Mouse (Mus musculus) midbrain, embryonic 12.5 days (tissue): ENCODE measurements around the gene Ceacam15. TPM values are rescaled to one million over a fixed set of nuclear protein-coding genes. Genes with fewer than 3 reads are reported as not detected.
"Not testable (repeated sequence)": the region's sequence is repeated elsewhere in the genome, so short reads cannot be mapped to it uniquely, and the experiment has no call there.

ENCODE experiments used
- ATAC-seq: fragments of 200-750 bp; cut with Nextera tagmentation; 2 replicates; pipeline ENCODE4 v1.8.0; 2017; ENCODE audit warnings: low read depth, moderate TSS enrichment, moderate library complexity; ENCODE audit not compliant: low FRiP score
- H3K27ac ChIP-seq: fragments of 300-500 bp; sonication (generic); replicated peaks from 2 replicates; pipeline ENCODE4 v1.5.1; 2016; ENCODE audit warnings: mild to moderate bottlenecking
- H3K27me3 ChIP-seq: fragments of 300-500 bp; sonication (generic); 2 replicates; pipeline ENCODE4 v1.6.1; 2016; ENCODE audit warnings: mild to moderate bottlenecking
- H3K36me3 ChIP-seq: fragments of 300-500 bp; sonication (generic); 2 replicates; pipeline ENCODE4 v1.6.1; 2016
- H3K4me1 ChIP-seq: fragments of 300-500 bp; sonication (generic); 2 replicates; pipeline ENCODE4 v1.6.1; 2016
- H3K4me2 ChIP-seq: fragments of 300-500 bp; sonication (generic); replicated peaks from 2 replicates; pipeline ENCODE4 v1.6.1; 2016; ENCODE audit warnings: mild to moderate bottlenecking, moderate library complexity
- H3K4me3 ChIP-seq: fragments of 300-500 bp; sonication (generic); 2 replicates; pipeline ENCODE4 v1.5.1; 2016; ENCODE audit warnings: mild to moderate bottlenecking
- H3K9ac ChIP-seq: fragments of 300-500 bp; sonication (generic); replicated peaks from 2 replicates; pipeline ENCODE4 v1.6.1; 2016; ENCODE audit warnings: mild to moderate bottlenecking, moderate library complexity
- H3K9me3 ChIP-seq: fragments of 300-500 bp; sonication (generic); 2 replicates; pipeline ENCODE4 v1.6.1; 2016; ENCODE audit warnings: mild to moderate bottlenecking
- WGBS: fragments of 180-500 bp; shearing (Covaris S2); methylation state at CpG from one replicate; pipeline ENCODE4 v1.1.7; 2016; 5-methylcytosine and 5-hydroxymethylcytosine counted together
- polyA plus RNA-seq: library from polyadenylated mRNA; unstranded; fragments of >200 nt; fragmentation: Nextera tagmentation; extraction: Ambion mirVana; gene quantifications from 2 replicates; pipeline ENCODE4 v1.2.1, GENCODE M21; 2016

Ceacam15 gene
- polyA plus RNA-seq = not detected in 2 replicates

DNA sequence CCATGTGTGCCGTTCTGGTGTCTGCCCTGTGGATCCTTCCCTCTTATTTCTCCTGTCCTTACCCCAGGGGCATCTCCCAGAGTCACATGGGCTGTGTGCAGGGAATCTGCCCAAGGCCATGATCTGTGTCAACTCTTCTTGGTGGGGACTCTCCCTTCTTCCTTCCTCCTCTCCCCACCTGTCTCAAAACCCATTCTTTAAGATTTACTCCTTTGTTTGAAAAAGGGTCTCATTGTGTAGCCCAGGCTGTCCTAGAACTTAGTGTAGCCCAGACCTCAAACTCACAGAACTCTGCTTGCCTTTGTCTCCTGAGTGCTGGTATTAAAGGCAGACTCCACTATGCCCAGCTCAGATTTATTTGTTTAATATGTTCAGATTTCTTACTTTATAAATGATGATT, at the start of gene Ceacam15:
TSS of gene Ceacam15 (minus strand) at position 101 of the 400 bp plus-strand sequence.
- no peak within 1 kb of the TSS for H3K4me2 ChIP-seq
- H3K27ac ChIP-seq = no peak within 1 kb of the TSS
- H3K27me3 ChIP-seq = no peaks in the 10 kb centered on the region
- no peaks in the 10 kb centered on the region for H3K9me3 ChIP-seq
- no peaks in the 10 kb centered on the region for H3K36me3 ChIP-seq
- 67% methylated on average over 1 of the region's 1 CpGs for WGBS
- no peaks in the 10 kb centered on the region for H3K4me1 ChIP-seq
- H3K4me3 ChIP-seq = no peak within 1 kb of the TSS
- H3K9ac ChIP-seq = no peak within 1 kb of the TSS
- no peak for ATAC-seq

DNA sequence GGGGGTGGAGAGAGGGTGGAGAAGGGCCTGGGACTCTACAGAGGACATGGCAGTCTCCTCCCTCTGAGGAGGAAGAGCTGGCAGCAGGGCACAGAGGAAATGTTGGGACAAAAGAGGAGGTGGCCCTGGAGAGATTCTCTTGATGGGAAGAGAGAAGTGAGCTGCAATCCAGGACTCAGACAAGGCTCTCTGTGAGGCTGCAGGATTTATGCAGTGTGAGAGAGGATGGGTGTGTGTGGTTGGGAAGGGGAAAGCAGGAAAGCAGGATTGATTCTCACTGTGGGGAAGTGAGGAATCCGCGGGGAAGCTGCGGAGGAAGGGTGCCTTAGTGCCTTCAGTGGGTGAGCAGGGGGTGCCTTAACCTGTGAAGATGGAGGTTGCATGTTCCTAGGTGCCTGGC, 47.0 kb upstream of the Ceacam15 start:
- H3K4me3 ChIP-seq, H3K9me3 ChIP-seq, H3K27ac ChIP-seq, H3K27me3 ChIP-seq, ATAC-seq, H3K4me1 ChIP-seq, H3K9ac ChIP-seq, H3K36me3 ChIP-seq, H3K4me2 ChIP-seq: not testable (repeated sequence)
- 58% methylated on average over 3 of the region's 3 CpGs for WGBS

DNA sequence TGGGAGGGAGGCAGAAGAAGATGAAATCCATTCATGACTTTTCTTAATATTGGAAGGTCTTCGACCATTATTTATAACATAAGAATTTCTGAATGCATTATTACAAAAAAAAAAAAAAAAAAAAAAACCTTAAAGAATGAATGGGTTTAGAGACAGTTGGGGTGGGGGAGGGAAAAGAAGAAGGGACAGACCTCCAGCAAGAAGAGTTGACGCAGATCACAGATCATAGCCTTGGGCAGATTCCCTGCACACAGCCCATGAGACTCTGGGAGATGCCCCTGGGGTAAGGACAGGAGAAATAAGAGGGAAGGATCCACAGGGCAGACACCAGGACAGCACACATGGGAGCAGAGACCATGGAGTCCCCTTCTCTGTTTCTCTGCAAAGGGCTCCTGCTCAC, 46.1 kb upstream of the Ceacam15 start, which contains the start of gene Ceacam9:
TSS of gene Ceacam9 (plus strand) at position 301 of the 400 bp plus-strand sequence.
- WGBS = 89% methylated on average over 2 of the region's 2 CpGs

DNA sequence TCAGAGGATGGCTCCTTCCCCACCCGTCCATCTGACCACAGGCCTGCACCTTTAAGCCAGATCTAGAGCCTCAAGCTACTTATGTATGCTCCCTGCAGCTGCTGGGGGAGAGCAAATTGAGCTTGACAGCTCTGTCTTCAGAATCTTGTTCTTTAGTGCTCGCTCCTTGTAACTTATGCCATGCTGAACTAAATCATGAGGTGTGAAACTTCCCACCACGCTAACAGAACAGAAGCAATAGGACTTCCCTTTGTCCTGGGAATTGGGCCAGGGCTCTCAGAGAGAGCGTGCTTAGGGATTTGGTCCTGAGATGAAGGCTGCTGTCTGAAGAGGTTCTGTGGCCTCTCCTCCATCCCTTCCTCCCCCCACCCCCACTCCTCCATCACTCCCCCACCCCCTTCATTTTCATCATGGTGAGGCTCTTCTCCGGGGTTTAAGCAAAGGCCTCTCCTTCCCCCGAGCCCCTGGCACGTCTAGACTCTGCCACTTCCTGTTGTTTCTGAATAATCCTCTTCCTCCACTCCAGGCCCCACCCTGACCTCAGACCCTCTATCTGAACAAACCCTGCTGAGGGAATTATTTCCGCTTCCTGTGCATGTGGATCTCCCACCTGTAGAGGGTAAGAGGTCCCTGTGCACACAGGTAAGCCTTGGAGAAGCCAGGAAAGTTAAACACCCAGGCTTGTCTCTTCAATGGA, 41.1 kb upstream of the Ceacam15 start:
- H3K27ac ChIP-seq, H3K27me3 ChIP-seq, H3K4me1 ChIP-seq, H3K4me2 ChIP-seq, ATAC-seq, H3K9ac ChIP-seq, H3K9me3 ChIP-seq, H3K4me3 ChIP-seq, H3K36me3 ChIP-seq: not testable (repeated sequence)
- WGBS = 51% methylated on average over 8 of the region's 8 CpGs

More for the DNA sequence above, 46.1 kb upstream of the Ceacam15 start, which contains the start of gene Ceacam9:
- no peak for ATAC-seq
- Histone ChIP-seq H3K36me3 (no peaks in the 10 kb centered on the region), H3K4me1 (no peaks in the 10 kb centered on the region), H3K9ac (no peak within 1 kb of the TSS), H3K27me3 (no peaks in the 10 kb centered on the region), H3K9me3 (no peaks in the 10 kb centered on the region), H3K4me2 (no peak within 1 kb of the TSS), H3K4me3 (no peak within 1 kb of the TSS), H3K27ac (no peak within 1 kb of the TSS)

DNA sequence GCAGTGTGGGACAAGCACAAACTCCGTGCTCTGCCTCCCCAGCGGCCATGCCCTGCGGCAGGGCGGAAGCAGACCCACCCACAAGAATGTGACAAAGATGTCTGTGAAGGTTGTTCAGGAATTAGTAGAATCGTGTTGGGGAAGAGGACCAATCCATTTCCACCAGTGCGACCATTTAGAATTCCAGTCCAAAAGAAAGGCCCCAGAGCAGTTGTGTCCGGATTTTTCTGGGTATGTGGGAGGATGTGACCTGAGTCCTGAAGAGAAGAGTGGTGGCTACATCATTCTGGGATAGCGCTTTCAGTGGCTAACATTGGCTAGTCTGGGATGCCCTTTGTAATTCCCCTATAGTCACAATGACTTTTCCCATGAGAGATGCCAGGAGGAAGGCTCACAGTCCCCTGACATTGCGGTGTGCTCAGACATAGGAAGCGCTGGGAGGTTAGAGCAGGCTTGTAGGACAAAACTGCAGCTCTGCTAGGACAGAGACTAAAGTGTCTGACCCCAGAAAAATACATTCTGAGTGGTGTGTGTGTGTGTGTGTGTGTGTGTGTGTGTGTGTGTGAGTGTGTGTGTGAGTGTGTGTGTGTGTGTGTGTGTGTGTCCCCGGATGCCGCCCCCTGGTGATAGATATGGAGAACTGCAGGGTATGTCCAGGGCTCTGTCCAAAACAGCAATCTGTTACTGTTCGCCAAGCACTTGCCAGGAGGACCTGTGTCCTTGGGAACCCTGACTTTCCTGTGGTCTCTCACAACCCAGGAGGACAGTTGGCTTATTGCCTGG, 37.3 kb upstream of the Ceacam15 start:
- Histone ChIP-seq H3K36me3 (no peaks in the 10 kb centered on the region), H3K4me1 (no peaks in the 10 kb centered on the region), H3K27me3 (0 out of 2 replicates have a peak, but pooled peaks cover under 1% of the 10 kb centered on the region), H3K27ac (no peak overlapping the region), H3K9me3 (no peaks in the 10 kb centered on the region), H3K4me2 (no peak overlapping the region), H3K9ac (no peak overlapping the region), H3K4me3 (no peak overlapping the region)
- no peak for ATAC-seq
- WGBS = 73% methylated on average over 13 of the region's 13 CpGs

DNA sequence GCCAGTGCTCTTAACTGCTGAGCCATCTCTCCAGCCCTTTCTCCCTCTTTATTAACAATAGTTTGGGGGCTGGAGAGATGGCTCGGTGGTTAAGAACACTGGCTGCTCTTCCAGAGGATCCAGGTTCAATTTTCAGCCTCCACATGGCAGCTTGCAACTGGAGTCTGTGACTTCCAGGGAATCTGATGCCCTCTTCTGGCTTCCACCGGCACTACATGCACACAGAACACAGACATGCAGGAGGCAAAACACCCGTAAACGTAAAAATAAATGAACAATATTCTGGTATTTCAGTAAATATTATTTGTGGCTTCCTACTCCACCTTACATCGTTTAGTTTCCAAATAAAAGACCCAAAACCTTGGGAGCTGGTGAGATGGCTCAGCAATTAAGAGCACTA, 35.1 kb upstream of the Ceacam15 start:
- Histone ChIP-seq H3K27ac (no peak overlapping the region), H3K36me3 (no peaks in the 10 kb centered on the region), H3K4me2 (no peak overlapping the region), H3K27me3 (peaks cover 8% of the 10 kb centered on the region; the same call in 1 of the 2 replicates), H3K9me3 (no peaks in the 10 kb centered on the region), H3K9ac (no peak overlapping the region), H3K4me1 (no peaks in the 10 kb centered on the region), H3K4me3 (no peak overlapping the region)
- ATAC-seq = no peak
- 80% methylated on average over 5 of the region's 5 CpGs for WGBS

DNA sequence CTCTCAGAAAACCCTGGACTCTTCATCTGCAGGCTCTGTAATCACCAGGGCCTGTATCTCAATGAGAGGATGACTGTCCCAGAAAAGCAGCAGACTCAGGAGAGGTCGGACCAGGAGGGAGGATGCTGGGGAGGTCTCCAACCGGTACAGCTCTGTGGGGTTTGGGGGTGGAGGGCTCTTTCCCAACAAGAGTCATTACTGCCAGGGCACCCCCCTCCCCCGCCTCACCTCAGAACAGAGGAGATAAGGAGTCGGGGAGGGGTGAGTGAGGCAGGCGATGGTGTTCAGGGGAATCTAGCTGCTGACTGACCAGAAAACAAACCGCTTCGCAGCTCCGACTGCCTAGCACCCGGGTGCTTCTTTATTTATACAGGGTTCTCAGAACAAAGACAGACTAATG, 32.7 kb upstream of the Ceacam15 start:
- Histone ChIP-seq H3K4me3 (no peak overlapping the region), H3K4me2 (no peak overlapping the region), H3K9ac (no peak overlapping the region), H3K4me1 (no peaks in the 10 kb centered on the region), H3K36me3 (no peaks in the 10 kb centered on the region), H3K9me3 (no peaks in the 10 kb centered on the region), H3K27ac (no peak overlapping the region), H3K27me3 (peaks cover 8% of the 10 kb centered on the region; the same call in 1 of the 2 replicates)
- WGBS = 23% methylated on average over 9 of the region's 9 CpGs
- no peak for ATAC-seq

DNA sequence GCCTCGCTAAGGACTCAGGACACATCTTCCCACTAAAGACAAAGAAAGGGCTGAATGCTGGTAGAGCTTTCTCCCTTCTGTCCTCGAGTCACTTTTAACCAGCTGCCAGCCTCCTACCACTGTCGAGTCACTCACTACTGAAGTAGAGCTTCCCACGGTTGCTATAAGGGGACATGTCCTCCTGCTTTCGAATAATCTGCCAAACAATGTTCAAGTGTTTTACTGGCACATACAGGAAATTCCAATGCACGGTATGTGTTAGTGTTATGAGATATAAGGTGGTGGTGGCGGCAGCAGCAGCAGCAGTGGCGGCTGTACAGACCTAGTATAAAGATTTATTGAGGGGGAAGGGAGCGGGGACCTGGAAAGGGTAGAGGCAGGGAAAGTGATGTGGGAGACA, 30.9 kb upstream of the Ceacam15 start:
- Histone ChIP-seq H3K27me3 (peaks cover 8% of the 10 kb centered on the region; the same call in 1 of the 2 replicates), H3K4me2 (no peak overlapping the region), H3K4me3 (no peak overlapping the region), H3K4me1 (no peaks in the 10 kb centered on the region), H3K36me3 (no peaks in the 10 kb centered on the region), H3K9me3 (no peaks in the 10 kb centered on the region), H3K27ac (no peak overlapping the region), H3K9ac (no peak overlapping the region)
- no peak for ATAC-seq
- 64% methylated on average over 9 of the region's 9 CpGs for WGBS

DNA sequence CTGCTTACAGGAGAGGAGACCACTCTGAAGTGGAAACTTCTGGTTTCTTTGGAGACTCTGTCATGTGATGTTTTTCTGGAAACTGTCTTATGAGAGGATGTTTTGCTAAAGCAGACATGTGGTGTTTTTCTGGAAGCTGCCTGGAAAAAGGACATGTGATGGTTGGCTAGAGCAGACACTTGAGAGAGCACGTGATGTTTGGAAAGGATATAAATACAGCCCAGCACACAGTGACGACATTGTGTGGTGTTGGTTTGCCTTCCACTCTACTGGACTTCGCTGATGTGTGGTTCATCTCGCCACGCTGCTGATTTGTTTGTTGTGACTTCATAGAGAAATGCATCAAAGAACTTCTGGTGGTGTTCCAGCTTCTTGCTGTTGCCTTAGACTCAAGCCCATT, 25.1 kb upstream of the Ceacam15 start:
- Histone ChIP-seq H3K9ac (no peak overlapping the region), H3K36me3 (no peaks in the 10 kb centered on the region), H3K27me3 (no peaks in the 10 kb centered on the region), H3K4me3 (no peak overlapping the region), H3K4me1 (no peaks in the 10 kb centered on the region), H3K27ac (no peak overlapping the region), H3K4me2 (no peak overlapping the region), H3K9me3 (no peaks in the 10 kb centered on the region)
- no peak for ATAC-seq
- 88% methylated on average over 5 of the region's 5 CpGs for WGBS

DNA sequence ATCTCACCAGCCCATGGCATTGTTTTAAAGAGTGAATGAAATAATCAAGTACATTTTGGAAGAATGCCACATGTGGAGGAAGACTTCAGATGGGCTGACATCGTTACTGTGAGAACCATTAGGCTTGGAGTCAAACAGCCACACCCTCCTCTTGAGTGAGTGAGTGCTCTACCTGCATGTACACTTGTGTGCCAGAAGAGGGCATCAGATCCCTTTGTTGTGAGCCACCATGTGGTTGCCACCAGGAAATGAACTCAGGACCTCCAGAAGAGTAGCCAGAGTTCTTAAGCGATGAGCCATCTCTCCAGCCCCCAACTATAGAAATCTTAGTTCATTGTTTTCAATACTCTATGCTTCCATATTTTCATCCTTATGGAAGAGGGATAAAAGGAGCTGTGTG, 23.5 kb upstream of the Ceacam15 start:
- no peak overlapping the region for H3K4me2 ChIP-seq
- no peak overlapping the region for H3K27ac ChIP-seq
- no peaks in the 10 kb centered on the region for H3K9me3 ChIP-seq
- H3K4me3 ChIP-seq = no peak overlapping the region
- ATAC-seq = no peak
- no peaks in the 10 kb centered on the region for H3K4me1 ChIP-seq
- no peaks in the 10 kb centered on the region for H3K27me3 ChIP-seq
- H3K36me3 ChIP-seq = no peaks in the 10 kb centered on the region
- no peak overlapping the region for H3K9ac ChIP-seq
- 55% methylated on average over 2 of the region's 2 CpGs for WGBS

DNA sequence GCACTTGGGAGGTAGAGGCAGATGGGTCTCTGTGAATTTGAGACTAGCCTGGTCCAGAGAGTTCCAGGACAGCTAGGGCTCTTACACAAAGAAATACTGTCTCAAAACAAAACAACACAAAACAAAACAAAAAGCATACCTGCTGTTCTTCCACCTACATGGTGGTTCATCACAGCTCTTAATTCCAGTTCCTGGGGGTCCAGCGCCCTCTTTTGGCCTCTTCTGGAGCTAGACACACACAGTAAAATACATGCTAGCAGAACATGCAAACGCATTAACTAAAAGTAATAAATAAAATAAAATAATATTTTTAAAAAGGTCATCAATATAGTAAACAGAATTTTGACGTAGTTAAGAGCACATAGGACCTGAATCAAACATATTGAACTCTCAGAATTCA, 19.5 kb upstream of the Ceacam15 start:
- no peak overlapping the region for H3K4me2 ChIP-seq
- WGBS = 34% methylated on average over 3 of the region's 3 CpGs
- H3K4me3 ChIP-seq = no peak overlapping the region
- no peak overlapping the region for H3K9ac ChIP-seq
- H3K27me3 ChIP-seq = no peaks in the 10 kb centered on the region
- H3K9me3 ChIP-seq = 0 out of 2 replicates have a peak, but pooled peaks cover 2% of the 10 kb centered on the region
- no peaks in the 10 kb centered on the region for H3K36me3 ChIP-seq
- no peak for ATAC-seq
- no peak overlapping the region for H3K27ac ChIP-seq
- no peaks in the 10 kb centered on the region for H3K4me1 ChIP-seq

DNA sequence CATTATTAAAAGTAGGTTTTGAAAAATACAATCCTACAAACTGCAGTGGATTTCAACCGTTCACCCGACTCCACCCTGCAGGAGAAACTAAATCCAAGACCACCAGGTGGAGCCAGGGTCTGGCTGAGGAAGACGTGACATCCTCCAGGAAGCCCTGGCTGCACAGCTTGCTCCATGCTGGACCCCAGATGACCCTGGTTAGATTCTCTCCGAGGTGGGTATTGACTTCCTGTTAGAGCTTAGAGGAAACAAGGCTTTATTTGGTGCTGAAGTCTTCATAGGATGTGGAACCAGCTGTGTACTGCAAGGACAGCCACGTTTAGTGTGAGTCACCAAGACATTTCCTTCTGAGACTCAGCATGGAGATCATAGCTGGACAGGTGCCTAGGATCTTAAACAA, 13.7 kb upstream of the Ceacam15 start:
- H3K27me3 ChIP-seq = no peaks in the 10 kb centered on the region
- H3K4me2 ChIP-seq = no peak overlapping the region
- no peak overlapping the region for H3K9ac ChIP-seq
- H3K4me3 ChIP-seq = no peak overlapping the region
- H3K36me3 ChIP-seq = no peaks in the 10 kb centered on the region
- H3K27ac ChIP-seq = no peak overlapping the region
- 0 out of 2 replicates have a peak, but pooled peaks cover 5% of the 10 kb centered on the region for H3K9me3 ChIP-seq
- no peaks in the 10 kb centered on the region for H3K4me1 ChIP-seq
- ATAC-seq = no peak
- WGBS = 77% methylated on average over 5 of the region's 5 CpGs
